Mouse (Mus musculus) bone marrow macrophage, adult 2 months (primary cell): Measurements from ENCODE around the gene Larp1b.

Source experiments
- CTCF ChIP-seq: IDR thresholded peaks from 2 replicates; pipeline ENCODE4 v1.5.1; 2012; ENCODE audit warnings: low read depth, mild to moderate bottlenecking, low read length, moderate library complexity
- POLR2A ChIP-seq: IDR thresholded peaks from 2 replicates; pipeline ENCODE4 v1.6.1; 2012; ENCODE audit warnings: mild to moderate bottlenecking, low read depth, low read length, borderline replicate concordance

- no peak for TF ChIP-seq CTCF
- TF ChIP-seq POLR2A, result no peak
Observed at GRCm38 (mm10) chr3:40939019-40939418, 10.6 kb upstream of the Larp1b start.
